Mouse (Mus musculus): Measurements from ENCODE around the gene Npas3. TPM values are rescaled to one million over a fixed set of nuclear protein-coding genes. Genes with fewer than 3 reads are reported as not detected.

Npas3 gene
- total and polyA plus RNA-seq, 3 experiments, result 0.02 to 0.64 (median 0.10) TPM

DNA sequence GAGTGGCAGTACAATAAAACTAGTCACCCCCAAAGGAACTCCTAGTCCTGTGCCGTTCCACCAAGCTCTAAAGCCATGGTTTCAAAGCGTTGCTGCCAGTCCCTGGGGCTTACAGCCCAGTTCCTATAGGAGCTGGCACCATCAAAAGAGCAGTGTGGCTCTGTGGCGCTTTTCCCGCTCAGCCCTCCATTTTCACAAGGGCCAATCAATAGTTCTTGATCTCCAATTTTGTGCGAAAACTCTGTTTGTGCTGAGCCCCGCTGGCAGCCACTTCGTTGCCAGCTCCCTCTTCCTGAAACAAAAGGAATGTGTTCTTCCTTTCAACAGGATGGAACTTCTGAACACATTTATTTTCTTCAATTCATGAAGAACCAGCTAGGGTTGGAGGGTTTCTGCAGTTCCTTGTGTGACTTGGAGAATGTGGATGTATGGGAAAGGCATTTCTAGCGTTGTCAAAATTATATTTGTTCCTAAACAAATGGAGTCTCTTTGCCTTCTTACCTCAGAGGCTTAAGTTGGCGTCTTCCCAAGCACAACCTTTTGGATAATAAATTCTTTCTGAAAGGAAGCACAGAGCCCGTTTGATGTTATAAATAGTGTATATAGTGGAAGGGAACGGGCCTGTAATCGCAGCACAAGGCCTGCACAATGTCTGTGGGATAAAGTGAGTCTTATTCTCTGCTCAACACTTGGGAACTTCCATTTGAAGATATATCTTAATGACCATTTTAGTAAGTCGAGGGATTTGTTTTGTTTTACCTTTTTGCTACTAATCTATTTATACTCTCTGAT, 504.0 kb downstream of the Npas3 start:
- TF ChIP-seq CTCF (IDR thresholded peaks at IDR 0.05) (no peak), POLR2A (IDR thresholded peaks at IDR 0.05; ENCODE audit: insufficient read depth, low read depth, low read length) (no peak), EP300 (IDR thresholded peaks at IDR 0.05; ENCODE audit: insufficient read depth, low read depth, low read length) (no peak)
- Histone ChIP-seq H3K9ac (ENCODE audit: low read depth, low read length) (no peak overlapping the region), H3K4me3 (no peak overlapping the region), H3K4me1 (ENCODE audit: control insufficient read depth, insufficient read depth, low read length) (no peaks in the 10 kb centered on the region), H3K27me3 (ENCODE audit: control insufficient read depth, insufficient read depth, low read length) (no peaks in the 10 kb centered on the region), H3K79me2 (replicated peaks; ENCODE audit: control insufficient read depth, insufficient read depth, low read length) (no peaks in the 10 kb centered on the region), H3K27ac (no peak overlapping the region), H3K36me3 (ENCODE audit: control insufficient read depth, insufficient read depth, low read length) (no peaks in the 10 kb centered on the region)
- no peak for DNase-seq
- intact Hi-C loops (cut with DNase I), result no loop called here
- WGBS, result 58% methylated on average over 13 of the region's 13 CpGs

DNA sequence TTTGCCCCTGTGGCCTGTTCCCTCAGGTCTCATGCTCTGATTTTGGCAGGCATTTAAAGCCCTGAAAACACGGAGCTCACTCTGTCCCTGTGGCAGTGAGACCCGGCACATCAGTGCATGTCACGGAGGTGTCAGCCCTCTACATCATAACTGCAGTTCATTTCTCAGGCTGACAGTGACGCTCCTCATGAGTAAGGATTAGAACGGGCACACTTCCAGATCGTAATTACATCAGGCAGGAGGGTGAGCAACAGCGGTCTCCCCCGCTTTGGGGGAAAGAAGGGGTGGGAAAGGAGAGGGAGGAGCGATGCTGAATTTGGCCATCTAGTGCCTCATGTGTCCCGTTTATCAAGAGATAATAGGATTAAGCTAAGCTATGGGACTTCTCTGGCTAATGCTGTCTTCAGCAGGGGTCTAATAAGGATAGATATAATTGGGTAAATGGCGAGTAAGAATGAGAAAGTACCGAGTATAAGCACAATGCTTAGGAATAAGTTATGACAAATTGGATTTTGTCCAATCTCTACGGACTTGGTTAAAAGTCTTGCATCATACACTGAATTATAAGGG, 505.0 kb downstream of the Npas3 start:
- H3K9ac ChIP-seq (ENCODE audit: low read depth, low read length), result no peak overlapping the region
- intact Hi-C loops (cut with DNase I), result no loop called here
- WGBS, result 37% methylated on average over 13 of the region's 13 CpGs

DNA sequence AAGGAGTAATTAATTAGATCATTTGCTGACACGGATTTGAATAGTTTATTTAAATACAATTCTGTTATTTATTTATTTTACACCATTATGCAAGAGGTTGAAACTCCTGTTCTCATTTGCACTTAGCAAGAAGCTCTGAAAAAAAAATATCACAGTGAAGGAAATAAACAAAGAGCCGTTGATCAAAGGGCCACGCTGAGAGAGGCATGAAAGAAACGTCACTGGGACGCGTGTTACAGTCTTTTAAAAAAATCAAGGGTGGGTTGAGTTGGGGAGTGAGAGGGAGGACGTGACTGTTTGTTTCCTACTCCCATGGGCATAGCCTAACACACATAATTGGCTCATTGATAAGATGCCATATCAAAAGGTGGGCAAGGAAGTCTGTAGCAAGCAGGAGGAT, 505.8 kb downstream of the Npas3 start:
- H3K36me3 ChIP-seq (ENCODE audit: control insufficient read depth, insufficient read depth, low read length), result no peaks in the 10 kb centered on the region

More for the DNA sequence above, 505.0 kb downstream of the Npas3 start:
- no peaks in the 10 kb centered on the region for H3K4me1 ChIP-seq (ENCODE audit: control insufficient read depth, insufficient read depth, low read length)
- TF ChIP-seq CTCF (IDR thresholded peaks at IDR 0.05) (no peak), POLR2A (IDR thresholded peaks at IDR 0.05; ENCODE audit: insufficient read depth, low read depth, low read length) (no peak), EP300 (IDR thresholded peaks at IDR 0.05; ENCODE audit: insufficient read depth, low read depth, low read length) (no peak)
- H3K27ac ChIP-seq, result no peak overlapping the region
- H3K79me2 ChIP-seq (replicated peaks; ENCODE audit: control insufficient read depth, insufficient read depth, low read length), result no peaks in the 10 kb centered on the region
- no peak for DNase-seq
- H3K27me3 ChIP-seq (ENCODE audit: control insufficient read depth, insufficient read depth, low read length), result no peaks in the 10 kb centered on the region
- no peaks in the 10 kb centered on the region for H3K36me3 ChIP-seq (ENCODE audit: control insufficient read depth, insufficient read depth, low read length)
- H3K4me3 ChIP-seq, result no peak overlapping the region

DNA sequence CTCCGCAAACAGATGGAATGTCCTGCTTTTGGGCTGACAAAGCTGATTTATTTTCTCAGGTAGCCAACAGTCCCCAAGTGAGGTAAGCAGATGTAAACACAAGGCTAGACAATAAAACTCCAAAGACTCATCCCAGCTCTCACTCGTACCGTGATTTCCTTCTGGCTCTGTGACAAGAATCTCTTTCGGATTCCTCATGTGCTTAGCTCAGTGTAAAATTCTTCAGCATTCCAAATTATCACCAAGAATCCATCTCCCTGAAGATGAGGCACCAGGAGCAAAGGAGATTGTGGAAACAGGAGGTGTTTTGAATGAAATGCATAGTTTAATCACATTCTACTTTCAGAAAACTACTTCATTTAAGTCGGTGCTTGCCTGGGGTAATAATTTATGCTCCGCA, 509.2 kb downstream of the Npas3 start:
- intact Hi-C loops (cut with DNase I), result no loop called here
- no peaks in the 10 kb centered on the region for H3K79me2 ChIP-seq (replicated peaks; ENCODE audit: control insufficient read depth, insufficient read depth, low read length)
- no peak overlapping the region for H3K4me3 ChIP-seq
- WGBS, result 66% methylated on average over 6 of the region's 6 CpGs
- no peak overlapping the region for H3K27ac ChIP-seq
- DNase-seq, result no peak
- no peaks in the 10 kb centered on the region for H3K36me3 ChIP-seq (ENCODE audit: control insufficient read depth, insufficient read depth, low read length)
- no peak overlapping the region for H3K9ac ChIP-seq (ENCODE audit: low read depth, low read length)
- no peaks in the 10 kb centered on the region; the same call in 1 of the 2 replicates for H3K4me1 ChIP-seq (ENCODE audit: control insufficient read depth, insufficient read depth, low read length)
- TF ChIP-seq POLR2A (IDR thresholded peaks at IDR 0.05; ENCODE audit: insufficient read depth, low read depth, low read length) (no peak), CTCF (IDR thresholded peaks at IDR 0.05) (no peak), EP300 (IDR thresholded peaks at IDR 0.05; ENCODE audit: insufficient read depth, low read depth, low read length) (no peak)
- H3K27me3 ChIP-seq (ENCODE audit: control insufficient read depth, insufficient read depth, low read length), result no peaks in the 10 kb centered on the region

More for the DNA sequence above, 505.8 kb downstream of the Npas3 start:
- DNase-seq, result no peak
- H3K4me1 ChIP-seq (ENCODE audit: control insufficient read depth, insufficient read depth, low read length), result no peaks in the 10 kb centered on the region; the same call in 1 of the 2 replicates
- H3K79me2 ChIP-seq (replicated peaks; ENCODE audit: control insufficient read depth, insufficient read depth, low read length), result no peaks in the 10 kb centered on the region
- 52% methylated on average over 7 of the region's 7 CpGs for WGBS
- no peaks in the 10 kb centered on the region for H3K27me3 ChIP-seq (ENCODE audit: control insufficient read depth, insufficient read depth, low read length)
- TF ChIP-seq EP300 (IDR thresholded peaks at IDR 0.05; ENCODE audit: insufficient read depth, low read depth, low read length) (no peak), POLR2A (IDR thresholded peaks at IDR 0.05; ENCODE audit: insufficient read depth, low read depth, low read length) (no peak), CTCF (IDR thresholded peaks at IDR 0.05) (no peak)
- H3K4me3 ChIP-seq, result no peak overlapping the region
- intact Hi-C loops (cut with DNase I), result no loop called here
- H3K9ac ChIP-seq (ENCODE audit: low read depth, low read length), result no peak overlapping the region
- no peak overlapping the region for H3K27ac ChIP-seq

DNA sequence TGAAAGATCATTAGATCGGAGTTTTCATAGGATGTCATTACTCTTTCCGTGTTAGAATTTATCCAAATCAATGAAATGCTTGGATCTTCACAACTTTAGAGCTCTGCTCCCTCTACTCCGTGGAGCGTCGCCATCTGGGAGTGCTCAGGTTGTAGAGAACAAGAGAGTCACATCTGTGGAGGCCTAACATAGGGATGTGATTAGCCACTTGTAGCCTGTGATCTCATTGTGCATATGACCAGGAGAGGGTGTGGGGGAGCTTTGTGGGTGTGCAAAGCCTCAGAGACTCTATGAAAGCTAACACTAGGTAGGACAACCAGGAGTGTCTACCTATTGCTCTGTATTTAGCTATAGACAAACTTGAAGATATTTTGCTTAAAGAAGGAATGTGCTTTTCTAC, 509.9 kb downstream of the Npas3 start:
- no peak for TF ChIP-seq POLR2A (IDR thresholded peaks at IDR 0.05; ENCODE audit: insufficient read depth, low read depth, low read length)
- TF ChIP-seq EP300 (IDR thresholded peaks at IDR 0.05; ENCODE audit: insufficient read depth, low read depth, low read length), result no peak
- TF ChIP-seq CTCF (IDR thresholded peaks at IDR 0.05), result no peak
- DNase-seq, result no peak
- Histone ChIP-seq H3K79me2 (replicated peaks; ENCODE audit: control insufficient read depth, insufficient read depth, low read length) (no peaks in the 10 kb centered on the region), H3K27ac (no peak overlapping the region), H3K27me3 (ENCODE audit: control insufficient read depth, insufficient read depth, low read length) (no peaks in the 10 kb centered on the region), H3K4me1 (ENCODE audit: control insufficient read depth, insufficient read depth, low read length) (no peaks in the 10 kb centered on the region; the same call in 1 of the 2 replicates), H3K36me3 (ENCODE audit: control insufficient read depth, insufficient read depth, low read length) (no peaks in the 10 kb centered on the region), H3K9ac (ENCODE audit: low read depth, low read length) (no peak overlapping the region), H3K4me3 (no peak overlapping the region)
- 88% methylated on average over 5 of the region's 5 CpGs for WGBS
- intact Hi-C loops (cut with DNase I), result no loop called here

DNA sequence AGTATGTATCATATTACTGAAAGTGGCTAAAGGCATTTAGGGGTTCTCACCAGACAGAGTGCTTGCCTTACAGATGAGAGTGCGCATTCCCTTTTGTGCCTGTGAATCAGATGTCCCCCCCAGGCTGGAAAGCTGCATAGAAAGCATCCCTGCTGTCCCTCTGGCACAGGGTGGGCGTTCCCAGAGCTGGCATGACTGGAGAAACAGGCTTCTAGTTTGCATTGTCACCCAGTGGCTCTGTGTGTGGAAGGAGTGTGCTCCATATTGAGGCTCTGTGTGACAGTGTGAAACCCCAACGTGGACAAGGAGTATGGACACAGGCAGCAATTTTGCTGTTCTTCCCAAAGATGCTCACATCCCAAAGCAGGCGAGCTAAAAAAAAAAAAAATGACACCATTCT, 515.7 kb downstream of the Npas3 start:
- no peak for DNase-seq
- WGBS, result 75% methylated on average over 4 of the region's 4 CpGs
- no peak overlapping the region for H3K4me3 ChIP-seq
- intact Hi-C loops (cut with DNase I), result no loop called here
- no peaks in the 10 kb centered on the region; the same call in 1 of the 2 replicates for H3K4me1 ChIP-seq (ENCODE audit: control insufficient read depth, insufficient read depth, low read length)
- no peaks in the 10 kb centered on the region for H3K79me2 ChIP-seq (replicated peaks; ENCODE audit: control insufficient read depth, insufficient read depth, low read length)
- no peaks in the 10 kb centered on the region for H3K27me3 ChIP-seq (ENCODE audit: control insufficient read depth, insufficient read depth, low read length)
- H3K9ac ChIP-seq (ENCODE audit: low read depth, low read length), result no peak overlapping the region
- H3K36me3 ChIP-seq (ENCODE audit: control insufficient read depth, insufficient read depth, low read length), result no peaks in the 10 kb centered on the region
- H3K27ac ChIP-seq, result no peak overlapping the region
- TF ChIP-seq POLR2A (IDR thresholded peaks at IDR 0.05; ENCODE audit: insufficient read depth, low read depth, low read length) (no peak), EP300 (IDR thresholded peaks at IDR 0.05; ENCODE audit: insufficient read depth, low read depth, low read length) (no peak), CTCF (IDR thresholded peaks at IDR 0.05) (no peak)

Measured in heart, adult 2 months (tissue).